Mouse (Mus musculus) ES-E14 (cell line): ENCODE measurements around the gene Tspan31. TPM values are rescaled to one million over a fixed set of nuclear protein-coding genes. Genes with fewer than 3 reads are reported as not detected.

Source experiments
- DNase-seq: peaks from one replicate; pipeline ENCODE4 v3.0.0-alpha.2; 2013; ENCODE audit warnings: low read depth, low spot score
- H3K27ac ChIP-seq: 2 replicates; pipeline ENCODE4 v1.5.1; 2012; ENCODE audit warnings: low read depth, mild to moderate bottlenecking, low read length, moderate library complexity, mixed read lengths; ENCODE audit not compliant: poor library complexity, insufficient read depth, severe bottlenecking
- H3K36me3 ChIP-seq: 2 replicates; pipeline ENCODE4 v1.6.1; 2012; ENCODE audit warnings: mild to moderate bottlenecking, low read length, moderate library complexity, mixed read lengths; ENCODE audit not compliant: control insufficient read depth, poor library complexity, insufficient read depth, severe bottlenecking
- H3K4me1 ChIP-seq, 2 experiments: fragments of 150-350 bp in 1 of 2; sonication (generic) in 1 of 2; 2 replicates each; pipeline ENCODE4 v1.6.1; 2012; ENCODE audit warnings: low read length in 2 of 2, mild to moderate bottlenecking in 1 of 2, mixed read lengths in 1 of 2; ENCODE audit not compliant: control insufficient read depth in 2 of 2, insufficient read depth in 2 of 2, poor library complexity in 1 of 2
- H3K4me3 ChIP-seq, 2 experiments: fragments of 150-350 bp in 1 of 2; sonication (generic) in 1 of 2; 2 replicates each; pipeline ENCODE4 v1.5.1; 2012; ENCODE audit warnings: low read length in 2 of 2, low read depth in 1 of 2, mild to moderate bottlenecking in 1 of 2, mixed read lengths in 1 of 2; ENCODE audit not compliant: insufficient read depth in 1 of 2, poor library complexity in 1 of 2, severe bottlenecking in 1 of 2
- H3K9ac ChIP-seq: 2 replicates; pipeline ENCODE4 v1.6.1; 2012; ENCODE audit warnings: low read depth, mild to moderate bottlenecking, low read length, mixed read lengths; ENCODE audit not compliant: poor library complexity, insufficient read depth, severe bottlenecking
- H3K9me3 ChIP-seq: fragments of 150-350 bp; sonication (generic); 2 replicates; pipeline ENCODE4 v1.6.1; 2012; ENCODE audit warnings: low read depth, mild to moderate bottlenecking, low read length; ENCODE audit not compliant: control insufficient read depth, insufficient read depth
- CHD2 ChIP-seq: IDR thresholded peaks from 2 replicates; pipeline ENCODE4 v1.6.1; 2014; ENCODE audit warnings: mild to moderate bottlenecking, low read depth, low read length, inconsistent platforms
- HCFC1 ChIP-seq: IDR thresholded peaks from 2 replicates; pipeline ENCODE4 v1.6.1; 2012; ENCODE audit warnings: low read length, inconsistent platforms, borderline replicate concordance; ENCODE audit not compliant: insufficient read depth
- MAFK ChIP-seq: IDR thresholded peaks from 2 replicates; pipeline ENCODE4 v1.6.1; 2014; ENCODE audit warnings: mild to moderate bottlenecking, low read depth, low read length, inconsistent platforms; ENCODE audit not compliant: insufficient read depth
- ZC3H11A ChIP-seq: IDR thresholded peaks from 2 replicates; pipeline ENCODE4 v1.6.1; 2012; ENCODE audit warnings: low read depth, mild to moderate bottlenecking, inconsistent platforms, low read length, borderline replicate concordance
- ZNF384 ChIP-seq: IDR thresholded peaks from 2 replicates; pipeline ENCODE4 v1.6.1; 2012; ENCODE audit warnings: low read depth, low read length, inconsistent platforms
- in situ Hi-C, 2 experiments: fragments of 600-800 bp; cut with MboI; formaldehyde crosslinking; loops; one replicate each; pipeline ENCODE4 v1.15.1; 2025; ENCODE audit warnings: low sequenced_read_pairs in 2 of 2, inconsistent platforms in 1 of 2; ENCODE audit not compliant: unreplicated experiment in 2 of 2
- total RNA-seq: library from RNA; depleted of rRNA; stranded (reverse); fragments of 300-350 nt; gene quantifications from 2 replicates; pipeline ENCODE4 v1.2.3, GENCODE M21; 2012

Gene Tspan31
- total RNA-seq, 1 experiment: 121 TPM

DNA sequence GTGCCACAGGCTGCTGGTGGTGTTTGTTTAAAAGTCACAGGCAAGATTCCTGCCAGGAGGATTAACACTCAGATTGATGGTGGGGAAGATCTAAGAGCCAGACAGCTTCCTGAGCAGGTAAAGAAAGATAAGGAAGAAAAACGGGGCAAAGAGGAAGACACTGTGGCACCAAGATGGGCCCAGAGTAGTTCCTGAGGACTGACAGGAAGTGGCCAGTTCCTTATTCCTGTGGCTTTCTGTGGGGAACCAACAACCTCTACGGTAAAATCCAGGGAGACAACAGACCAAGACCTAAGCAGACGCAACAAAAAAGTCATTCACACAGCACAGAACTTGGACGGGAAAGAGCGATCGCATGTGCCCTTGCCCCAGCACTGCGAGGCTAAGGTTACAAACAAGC, 33.6 kb upstream of the Tspan31 start:
- no peaks in the 10 kb centered on the region for H3K9me3 ChIP-seq
- H3K27ac ChIP-seq: no peak overlapping the region
- peaks cover 0 to 4% of the 10 kb centered on the region in 2 experiments; a peak in 2 of 4 replicates for H3K4me1 ChIP-seq
- no peaks in the 10 kb centered on the region for H3K36me3 ChIP-seq
- in situ Hi-C loops: no loop called here
- DNase-seq: no peak
- H3K9ac ChIP-seq: no peak overlapping the region
- TF ChIP-seq ZC3H11A (no peak), CHD2 (no peak), MAFK (no peak), HCFC1 (no peak), ZNF384 (no peak)
- H3K4me3 ChIP-seq: no peak overlapping the region

- H3K4me3 ChIP-seq: no peak overlapping the region
- no peak for DNase-seq
- in situ Hi-C loops: no loop called here
- H3K4me1 ChIP-seq: peaks cover 0 to 14% of the 10 kb centered on the region in 2 experiments; a peak in 3 of 4 replicates
- TF ChIP-seq MAFK: no peak
- no peak for TF ChIP-seq HCFC1
- no peak for TF ChIP-seq CHD2
- no peak for TF ChIP-seq ZNF384
- TF ChIP-seq ZC3H11A: no peak
- H3K27ac ChIP-seq: no peak overlapping the region
- H3K36me3 ChIP-seq: peaks cover 2% of the 10 kb centered on the region; the same call in 1 of the 2 replicates
- no peaks in the 10 kb centered on the region for H3K9me3 ChIP-seq
- no peak overlapping the region for H3K9ac ChIP-seq
Measured at GRCm38 (mm10) chr10:127101151-127101550, 31.1 kb upstream of the Tspan31 start.

- peaks cover 0 to 20% of the 10 kb centered on the region in 2 experiments; a peak in 3 of 4 replicates for H3K4me1 ChIP-seq
- H3K9me3 ChIP-seq: no peaks in the 10 kb centered on the region
- H3K9ac ChIP-seq: no peak overlapping the region
- no peak for TF ChIP-seq ZNF384
- TF ChIP-seq HCFC1: no peak
- no peak for TF ChIP-seq ZC3H11A
- no peak for TF ChIP-seq MAFK
- TF ChIP-seq CHD2: no peak
- H3K27ac ChIP-seq: no peak overlapping the region
- H3K4me3 ChIP-seq: no peak overlapping the region
- peaks cover 2% of the 10 kb centered on the region; the same call in 1 of the 2 replicates for H3K36me3 ChIP-seq
- in situ Hi-C loops: no loop called here
- DNase-seq: no peak
Measured at GRCm38 (mm10) chr10:127100414-127100813, 30.4 kb upstream of the Tspan31 start.

- in situ Hi-C loops: no loop called here
- no peak overlapping the region for H3K9ac ChIP-seq
- TF ChIP-seq HCFC1: no peak
- no peak for TF ChIP-seq ZNF384
- TF ChIP-seq MAFK: no peak
- TF ChIP-seq CHD2: no peak
- TF ChIP-seq ZC3H11A: no peak
Measured at GRCm38 (mm10) chr10:127099868-127100267, 29.8 kb upstream of the Tspan31 start.

GRCm38 (mm10) chr10:127099191-127099590, 29.1 kb upstream of the Tspan31 start:
- peaks cover 2% of the 10 kb centered on the region; the same call in 1 of the 2 replicates for H3K36me3 ChIP-seq
- H3K9me3 ChIP-seq: no peaks in the 10 kb centered on the region
- H3K4me3 ChIP-seq: no peak overlapping the region
- DNase-seq: no peak
- TF ChIP-seq HCFC1: no peak
- TF ChIP-seq MAFK: no peak
- in situ Hi-C loops: no loop called here
- peaks cover 0 to 20% of the 10 kb centered on the region in 2 experiments; a peak in 3 of 4 replicates for H3K4me1 ChIP-seq
- H3K9ac ChIP-seq: no peak overlapping the region
- no peak overlapping the region for H3K27ac ChIP-seq

More at GRCm38 (mm10) chr10:127099868-127100267, 29.8 kb upstream of the Tspan31 start:
- Histone ChIP-seq H3K9me3 (no peaks in the 10 kb centered on the region), H3K4me1 (peaks cover 0 to 20% of the 10 kb centered on the region in 2 experiments; a peak in 3 of 4 replicates), H3K27ac (no peak overlapping the region), H3K4me3 (no peak overlapping the region), H3K36me3 (peaks cover 2% of the 10 kb centered on the region; the same call in 1 of the 2 replicates)
- no peak for DNase-seq
